ENCODE assay signal across 8 mouse cellular contexts in genomic region chr6:4748506-4748961, GRCm38 (mm10). TPM values are rescaled to one million over a fixed set of nuclear protein-coding genes. Genes with fewer than 3 reads are reported as not detected.
A peak's percentile ranks its signal among the peaks of the same experiment; 100 is the strongest.
DNase-seq lines count a peak whose midpoint lies in the region; ATAC-seq lines count a peak whose summit lies in the region.

No protein-coding gene starts in this region.

- H3K36me3 ChIP-seq in heart, embryonic 16.5 days (ENCODE audit: control insufficient read depth, insufficient read depth) = no peaks in the 10 kb centered on the region
- H3K36me3 ChIP-seq in limb, embryonic 13.5 days = no peaks in the 10 kb centered on the region
- no peaks in the 10 kb centered on the region for H3K36me3 ChIP-seq in neural tube, embryonic 13.5 days

- peak; percentile 53 for DNase-seq in cerebellum, adult 8-10 months
- no peak for DNase-seq in cerebellum, postnatal 10 days
- DNase-seq in right cerebral cortex, postnatal 14 days = peak; percentile 51
- DNase-seq in right cerebral cortex, adult 18-20 months = no peak
- DNase-seq in spleen, adult 12 weeks (ENCODE audit: low spot score) = no peak

- 49% methylated on average over 15 of the region's 15 CpGs for WGBS in heart, embryonic 16.5 days
- WGBS in limb, embryonic 13.5 days = 45% methylated on average over 15 of the region's 15 CpGs
- WGBS in neural tube, embryonic 13.5 days = 48% methylated on average over 15 of the region's 15 CpGs

- 0 out of 2 replicates have a peak overlapping the region, but pooled peaks have one; percentile 45 for H3K9ac ChIP-seq in heart, embryonic 16.5 days (ENCODE audit: low read length)
- H3K9ac ChIP-seq in limb, embryonic 13.5 days = peak overlapping the region; percentile 63
- H3K9ac ChIP-seq in neural tube, embryonic 13.5 days = peak overlapping the region; percentile 62; the same call in 1 of the 2 replicates

- H3K4me2 ChIP-seq in heart, embryonic 16.5 days (ENCODE audit: low read depth, low read length) = peak overlapping the region; percentile 82
- H3K4me2 ChIP-seq in limb, embryonic 13.5 days (replicated peaks) = peak overlapping the region; percentile 66
- H3K4me2 ChIP-seq in neural tube, embryonic 13.5 days = peak overlapping the region; percentile 67

- no peaks in the 10 kb centered on the region for H3K4me1 ChIP-seq in heart, embryonic 16.5 days (ENCODE audit: control insufficient read depth, insufficient read depth, low read length)
- 0 out of 2 replicates have a peak, but pooled peaks cover 5% of the 10 kb centered on the region for H3K4me1 ChIP-seq in limb, embryonic 13.5 days
- H3K4me1 ChIP-seq in neural tube, embryonic 13.5 days (replicated peaks) = 0 out of 2 replicates have a peak, but pooled peaks cover under 1% of the 10 kb centered on the region

- H3K4me3 ChIP-seq in heart, embryonic 16.5 days (ENCODE audit: low read length) = peak overlapping the region; percentile 64
- peak overlapping the region; percentile 53 for H3K4me3 ChIP-seq in limb, embryonic 13.5 days
- H3K4me3 ChIP-seq in neural tube, embryonic 13.5 days = peak overlapping the region; percentile 46

- no peaks in the 10 kb centered on the region for H3K27me3 ChIP-seq in heart, embryonic 16.5 days (ENCODE audit: control insufficient read depth, insufficient read depth, low read length)
- H3K27me3 ChIP-seq in limb, embryonic 13.5 days = no peaks in the 10 kb centered on the region
- no peaks in the 10 kb centered on the region for H3K27me3 ChIP-seq in neural tube, embryonic 13.5 days

- H3K9me3 ChIP-seq in heart, embryonic 16.5 days (replicated peaks; ENCODE audit: control insufficient read depth, low read length) = peaks cover 13% of the 10 kb centered on the region
- peaks cover 35% of the 10 kb centered on the region for H3K9me3 ChIP-seq in limb, embryonic 13.5 days
- peaks cover 11% of the 10 kb centered on the region for H3K9me3 ChIP-seq in neural tube, embryonic 13.5 days

- no peak overlapping the region for H3K27ac ChIP-seq in heart, embryonic 16.5 days (ENCODE audit: low read length)
- H3K27ac ChIP-seq in limb, embryonic 13.5 days = peak overlapping the region; percentile 65; the same call in 1 of the 2 replicates
- H3K27ac ChIP-seq in neural tube, embryonic 13.5 days (replicated peaks) = 0 out of 2 replicates have a peak overlapping the region, but pooled peaks have one; percentile 7

- 0 out of 2 replicates have a peak, but pooled peaks have one; percentile 5 for ATAC-seq in heart, embryonic 16.5 days (replicated peaks; ENCODE audit: extremely low read depth, insufficient read depth, low FRiP score)
- peak; percentile 30 for ATAC-seq in limb, embryonic 13.5 days (ENCODE audit: low FRiP score, low read depth)
- peak; percentile 38 for ATAC-seq in neural tube, embryonic 13.5 days (ENCODE audit: low read depth)

RNA-seq across cellular contexts. Expression of gene Peg10, which starts 1.4 kb away (rescaled TPM):
- 1.1 and 1.2 TPM in 2 replicates for polyA plus RNA-seq in heart, embryonic 16.5 days (2015; fragmentation: Nextera tagmentation; extraction: Ambion mirVana)
- polyA plus RNA-seq in limb, embryonic 13.5 days (2015; fragmentation: Nextera tagmentation; extraction: Ambion mirVana) = 11.4 and 11.8 TPM in 2 replicates
- polyA plus RNA-seq in neural tube, embryonic 13.5 days (2015; fragmentation: Nextera tagmentation; extraction: Ambion mirVana) = 4.5 and 5.7 TPM in 2 replicates

RNA-seq across cellular contexts. Expression of gene Sgce, which starts 1.5 kb away (rescaled TPM):
- 51.9 and 54.0 TPM in 2 replicates for polyA plus RNA-seq in heart, embryonic 16.5 days (2015; fragmentation: Nextera tagmentation; extraction: Ambion mirVana)
- 77.7 and 78.6 TPM in 2 replicates for polyA plus RNA-seq in limb, embryonic 13.5 days (2015; fragmentation: Nextera tagmentation; extraction: Ambion mirVana)
- polyA plus RNA-seq in neural tube, embryonic 13.5 days (2015; fragmentation: Nextera tagmentation; extraction: Ambion mirVana) = 64.7 and 68.5 TPM in 2 replicates

Comparison
In these comparisons a context has a peak if more than half of its experiments do, and no peak if none do; other contexts are left out.
1. DNase-seq: peak in cerebellum, adult 8-10 months (single experiment) and right cerebral cortex, postnatal 14 days (single experiment); none in cerebellum, postnatal 10 days (0 of 2), right cerebral cortex, adult 18-20 months (single experiment) and spleen, adult 12 weeks (single experiment).
2. Peak in every context shown above with its lines, with median percentiles within 50 percentile points of each other: ATAC-seq, H3K4me2 ChIP-seq, H3K4me3 ChIP-seq and H3K9ac ChIP-seq.